Mouse (Mus musculus) erythroblast, embryonic 14.5 days (primary cell): Measurements from ENCODE around the gene Scd3.

ENCODE experiments used
- GATA1 ChIP-seq: IDR thresholded peaks from 2 replicates; pipeline ENCODE4 v1.6.1; 2012; ENCODE audit warnings: low read length, inconsistent platforms, mixed read lengths
- TAL1 ChIP-seq: IDR thresholded peaks from 3 replicates; pipeline ENCODE4 v1.6.1; 2012; ENCODE audit warnings: low read length, inconsistent platforms, mixed read lengths

DNA sequence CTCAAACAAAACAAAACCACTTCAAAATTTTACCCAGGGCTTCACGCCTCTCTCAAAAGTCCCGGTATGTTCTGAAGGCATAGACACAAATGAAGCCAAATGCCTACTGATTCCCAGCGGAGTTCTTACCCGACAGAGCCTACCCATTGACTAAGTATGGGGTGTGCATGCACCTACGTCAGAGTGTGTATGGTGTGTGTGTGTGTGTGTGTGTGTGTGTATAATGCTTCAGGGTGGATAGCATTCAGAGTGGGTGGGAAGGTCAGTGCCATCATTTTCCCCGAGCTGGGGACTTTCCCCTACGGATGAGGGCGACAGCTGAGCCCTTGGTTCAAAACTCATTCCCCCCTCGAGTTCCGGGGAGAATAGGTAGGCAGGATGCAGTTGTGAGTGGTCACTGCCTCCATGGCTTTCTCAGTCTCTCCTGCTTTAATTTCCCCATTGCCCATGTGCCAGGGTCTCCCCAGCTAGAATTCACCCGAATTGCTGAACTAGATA, 45.8 kb downstream of the Scd3 start:
- TF ChIP-seq GATA1 (no peak), TAL1 (no peak)
